Mouse (Mus musculus) ES-E14 (cell line): ENCODE data around the gene Ttll5.

Experiments
- CHD2 ChIP-seq: IDR thresholded peaks from 2 replicates; pipeline ENCODE4 v1.6.1; 2014; ENCODE audit warnings: mild to moderate bottlenecking, low read depth, low read length, inconsistent platforms
- HCFC1 ChIP-seq: IDR thresholded peaks from 2 replicates; pipeline ENCODE4 v1.6.1; 2012; ENCODE audit warnings: low read length, inconsistent platforms, borderline replicate concordance; ENCODE audit not compliant: insufficient read depth
- MAFK ChIP-seq: IDR thresholded peaks from 2 replicates; pipeline ENCODE4 v1.6.1; 2014; ENCODE audit warnings: mild to moderate bottlenecking, low read depth, low read length, inconsistent platforms; ENCODE audit not compliant: insufficient read depth
- ZC3H11A ChIP-seq: IDR thresholded peaks from 2 replicates; pipeline ENCODE4 v1.6.1; 2012; ENCODE audit warnings: low read depth, mild to moderate bottlenecking, inconsistent platforms, low read length, borderline replicate concordance
- ZNF384 ChIP-seq: IDR thresholded peaks from 2 replicates; pipeline ENCODE4 v1.6.1; 2012; ENCODE audit warnings: low read depth, low read length, inconsistent platforms

- TF ChIP-seq ZNF384 = no peak
- no peak for TF ChIP-seq CHD2
- TF ChIP-seq ZC3H11A = no peak
- no peak for TF ChIP-seq MAFK
- TF ChIP-seq HCFC1 = no peak
Measured at GRCm38 (mm10) chr12:86077736-86078135, 253.3 kb downstream of the Ttll5 start.
